Mouse (Mus musculus): ENCODE data around the gene Tmem132a. TPM values are rescaled to one million over a fixed set of nuclear protein-coding genes. Genes with fewer than 3 reads are reported as not detected.

Gene Tmem132a
- polyA plus RNA-seq, 1 experiment from 2014 or later = 36.7 TPM

DNA sequence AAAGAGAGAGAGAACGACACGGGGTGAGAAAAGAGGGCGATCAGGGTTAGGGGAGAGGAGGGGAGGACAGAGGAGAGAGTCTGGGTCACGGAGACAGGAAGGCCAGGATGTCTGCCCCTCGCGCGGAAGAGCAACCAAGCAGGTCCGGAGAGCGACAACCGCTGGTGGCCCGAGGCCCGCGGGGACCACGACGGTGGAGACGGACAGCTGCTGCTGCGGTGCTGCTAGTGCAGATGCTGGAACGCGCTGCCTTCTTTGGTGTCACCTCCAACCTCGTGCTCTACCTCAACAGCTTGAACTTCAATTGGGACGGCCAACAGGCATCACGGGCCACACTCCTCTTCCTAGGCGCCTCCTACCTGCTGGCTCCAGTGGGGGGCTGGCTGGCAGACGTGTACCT lies 26.8 kb downstream of the Tmem132a start:
- peaks cover 2% of the 10 kb centered on the region; the same call in 1 of the 2 replicates for H3K27me3 ChIP-seq (ENCODE audit: control insufficient read depth, insufficient read depth, low read length)
- H3K36me3 ChIP-seq (ENCODE audit: control insufficient read depth, insufficient read depth) = no peaks in the 10 kb centered on the region
- H3K4me2 ChIP-seq (ENCODE audit: low read depth, low read length) = peak overlapping the region; percentile 37
- H3K4me3 ChIP-seq (ENCODE audit: low read length) = peak overlapping the region; percentile 9
- H3K9me3 ChIP-seq (replicated peaks; ENCODE audit: control insufficient read depth, low read length) = no peaks in the 10 kb centered on the region
- WGBS = 39% methylated on average over 24 of the region's 24 CpGs
- peaks cover 4% of the 10 kb centered on the region; the same call in 1 of the 2 replicates for H3K4me1 ChIP-seq (ENCODE audit: control insufficient read depth, insufficient read depth, low read length)
- ATAC-seq (replicated peaks; ENCODE audit: extremely low read depth, insufficient read depth, low FRiP score) = no peak
- no peak overlapping the region for H3K27ac ChIP-seq (ENCODE audit: low read length)
- no peak overlapping the region for H3K9ac ChIP-seq (ENCODE audit: low read length)

DNA sequence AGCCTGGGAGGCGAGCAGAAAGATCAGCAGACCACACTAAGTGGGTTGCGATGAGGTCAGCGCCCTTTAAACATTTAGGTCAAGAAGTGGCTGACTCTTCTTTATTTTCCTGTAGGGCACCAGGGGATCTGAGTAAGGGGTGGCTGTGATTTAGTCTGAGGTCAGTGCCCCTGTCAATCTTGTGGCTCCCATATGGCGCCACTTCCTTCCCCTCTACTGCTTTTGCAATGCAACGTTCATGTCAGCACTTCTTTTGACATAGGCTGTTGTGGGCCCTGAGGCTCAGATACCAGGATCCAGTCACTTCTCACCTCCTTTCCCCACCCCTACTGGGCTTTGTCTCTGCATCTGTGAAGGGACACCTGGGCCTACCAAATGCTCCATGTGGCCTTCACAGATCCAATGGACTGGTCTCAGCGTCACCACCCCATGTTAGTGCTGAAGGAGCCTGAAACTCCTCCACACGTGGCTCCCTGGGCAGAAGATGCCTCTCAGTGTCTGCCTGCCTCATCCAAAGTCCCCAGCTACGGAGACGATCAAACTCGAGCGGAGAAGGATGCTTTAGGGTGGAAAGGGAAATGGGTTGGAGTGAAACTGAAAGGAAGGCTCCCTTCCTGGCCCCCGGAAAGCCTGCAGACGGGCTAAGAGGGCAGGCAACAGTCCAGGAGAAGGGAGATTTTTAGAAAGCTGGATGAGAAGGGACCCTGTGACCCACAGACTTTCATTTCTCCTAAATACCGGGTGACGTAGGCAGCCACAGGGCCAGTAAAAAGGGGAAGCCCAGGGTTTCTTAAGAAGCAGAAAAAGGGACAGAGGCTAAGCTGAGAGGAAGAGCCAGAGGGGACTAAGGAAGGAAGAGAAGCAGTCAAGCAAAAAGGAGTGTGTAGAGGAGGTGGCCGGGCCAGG lies 27.8 kb downstream of the Tmem132a start:
- Histone ChIP-seq H3K36me3 (ENCODE audit: control insufficient read depth, insufficient read depth) (no peaks in the 10 kb centered on the region), H3K9ac (ENCODE audit: low read length) (peak overlapping the region; percentile 32; the same call in 1 of the 2 replicates), H3K4me3 (ENCODE audit: low read length) (no peak overlapping the region), H3K27ac (ENCODE audit: low read length) (no peak overlapping the region), H3K9me3 (replicated peaks; ENCODE audit: control insufficient read depth, low read length) (no peaks in the 10 kb centered on the region), H3K4me2 (ENCODE audit: low read depth, low read length) (peak overlapping the region; percentile 39), H3K4me1 (ENCODE audit: control insufficient read depth, insufficient read depth, low read length) (no peaks in the 10 kb centered on the region; the same call in 1 of the 2 replicates), H3K27me3 (ENCODE audit: control insufficient read depth, insufficient read depth, low read length) (peaks cover 2% of the 10 kb centered on the region; the same call in 1 of the 2 replicates)
- WGBS = 51% methylated on average over 16 of the region's 16 CpGs
- ATAC-seq (replicated peaks; ENCODE audit: extremely low read depth, insufficient read depth, low FRiP score) = no peak

DNA sequence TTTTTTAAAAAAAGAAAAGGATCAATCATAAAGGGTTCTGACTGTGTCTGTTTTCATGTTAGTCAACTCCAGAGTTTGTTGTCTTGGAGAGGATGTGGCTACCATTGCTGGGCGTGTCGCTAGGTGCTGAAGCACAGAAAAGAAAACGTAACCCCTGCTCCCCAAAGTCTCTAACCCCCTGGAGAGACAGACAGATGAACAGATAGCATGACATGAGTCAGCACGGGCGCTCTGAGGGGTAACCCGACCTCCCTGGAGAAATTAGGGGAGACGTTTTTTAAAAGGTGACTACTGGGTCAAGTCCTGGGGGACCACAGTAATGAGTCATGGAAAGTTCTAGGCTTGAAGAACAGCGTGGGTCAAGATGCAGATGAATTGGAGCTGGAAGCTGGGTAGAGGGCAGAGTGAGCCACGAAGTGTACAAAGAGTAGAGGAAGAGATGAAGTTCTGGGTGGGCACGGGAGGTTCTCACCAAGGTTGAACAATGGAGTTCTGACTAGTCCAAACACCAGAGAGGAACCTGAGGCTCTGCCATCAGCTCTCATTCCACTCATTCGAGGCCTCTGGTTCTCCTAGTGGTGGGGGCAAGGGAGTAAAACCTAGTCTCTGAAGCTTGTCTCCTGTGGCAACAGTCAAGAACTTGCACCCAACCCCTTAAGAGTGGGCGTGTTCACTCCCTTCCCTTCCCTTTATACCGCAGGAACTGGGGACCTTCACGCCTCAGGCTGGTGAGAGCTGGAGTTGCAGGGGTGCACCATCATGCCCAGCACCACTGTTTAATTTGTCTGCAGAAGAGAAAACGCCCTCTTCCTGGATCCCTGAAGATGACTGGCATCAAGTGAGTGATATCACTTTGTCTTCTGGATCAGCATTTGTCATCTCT lies 30.5 kb downstream of the Tmem132a start, which contains the start of gene Slc15a3:
Slc15a3 (plus strand) TSS at position 718 of the 883 bp plus-strand sequence.
- Histone ChIP-seq H3K4me3 (ENCODE audit: low read length) (no peak within 1 kb of the TSS), H3K27me3 (ENCODE audit: control insufficient read depth, insufficient read depth, low read length) (peaks cover 2% of the 10 kb centered on the region; the same call in 1 of the 2 replicates), H3K4me1 (ENCODE audit: control insufficient read depth, insufficient read depth, low read length) (no peaks in the 10 kb centered on the region), H3K27ac (ENCODE audit: low read length) (no peak within 1 kb of the TSS), H3K9ac (ENCODE audit: low read length) (no peak within 1 kb of the TSS), H3K4me2 (ENCODE audit: low read depth, low read length) (no peak within 1 kb of the TSS), H3K36me3 (ENCODE audit: control insufficient read depth, insufficient read depth) (no peaks in the 10 kb centered on the region), H3K9me3 (replicated peaks; ENCODE audit: control insufficient read depth, low read length) (no peaks in the 10 kb centered on the region)
- 74% methylated on average over 15 of the region's 15 CpGs for WGBS
- ATAC-seq (replicated peaks; ENCODE audit: extremely low read depth, insufficient read depth, low FRiP score) = no peak

DNA sequence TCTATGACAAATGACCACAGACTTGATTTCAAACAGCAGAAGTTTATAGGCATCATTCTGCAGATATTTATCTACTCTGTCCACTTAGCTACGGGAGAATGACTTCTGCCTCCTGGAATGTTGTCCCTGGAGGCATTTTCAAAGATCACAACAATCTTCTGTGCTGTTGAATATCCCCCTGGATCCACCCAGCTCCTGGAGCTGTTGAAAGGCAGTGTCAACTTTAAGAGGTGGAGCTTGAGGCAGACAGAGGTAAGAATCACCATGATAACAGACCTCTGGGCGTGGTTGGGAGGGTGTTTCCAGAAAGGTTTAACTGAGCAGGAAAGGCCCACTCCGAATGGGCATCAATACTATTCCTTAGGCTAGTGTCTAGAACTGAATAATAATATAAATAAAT lies 34.1 kb downstream of the Tmem132a start:
- Histone ChIP-seq H3K27me3 (ENCODE audit: control insufficient read depth, insufficient read depth, low read length) (no peaks in the 10 kb centered on the region), H3K9ac (ENCODE audit: low read length) (no peak overlapping the region), H3K36me3 (ENCODE audit: control insufficient read depth, insufficient read depth) (no peaks in the 10 kb centered on the region), H3K4me1 (ENCODE audit: control insufficient read depth, insufficient read depth, low read length) (no peaks in the 10 kb centered on the region), H3K27ac (ENCODE audit: low read length) (no peak overlapping the region), H3K4me2 (ENCODE audit: low read depth, low read length) (no peak overlapping the region), H3K9me3 (replicated peaks; ENCODE audit: control insufficient read depth, low read length) (no peaks in the 10 kb centered on the region), H3K4me3 (ENCODE audit: low read length) (no peak overlapping the region)
- ATAC-seq (replicated peaks; ENCODE audit: extremely low read depth, insufficient read depth, low FRiP score) = no peak
- 39% methylated on average over 3 of the region's 3 CpGs for WGBS

DNA sequence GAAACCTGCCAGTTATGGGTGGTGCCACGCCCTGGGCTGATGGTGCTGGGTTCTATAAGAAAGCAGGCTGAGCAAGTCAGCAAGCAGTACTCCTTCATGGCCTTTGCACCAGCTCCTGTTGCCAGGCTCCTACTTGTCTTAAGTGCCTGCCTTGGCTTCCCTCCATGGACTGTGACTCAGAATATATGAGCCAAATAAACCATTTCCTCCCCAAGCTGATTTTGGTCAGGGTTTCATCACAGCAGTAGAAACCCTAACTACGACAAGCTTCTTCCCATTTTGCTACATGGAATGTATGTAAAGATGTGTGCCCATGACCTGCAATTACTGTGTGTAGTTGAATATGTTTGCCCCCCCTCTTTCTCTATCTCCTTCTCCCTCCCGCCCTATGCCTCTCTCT lies 36.1 kb downstream of the Tmem132a start:
- Histone ChIP-seq H3K27me3 (ENCODE audit: control insufficient read depth, insufficient read depth, low read length) (no peaks in the 10 kb centered on the region), H3K36me3 (ENCODE audit: control insufficient read depth, insufficient read depth) (no peaks in the 10 kb centered on the region), H3K4me1 (ENCODE audit: control insufficient read depth, insufficient read depth, low read length) (no peaks in the 10 kb centered on the region), H3K27ac (ENCODE audit: low read length) (no peak overlapping the region), H3K4me3 (ENCODE audit: low read length) (no peak overlapping the region), H3K9ac (ENCODE audit: low read length) (no peak overlapping the region), H3K9me3 (replicated peaks; ENCODE audit: control insufficient read depth, low read length) (no peaks in the 10 kb centered on the region), H3K4me2 (ENCODE audit: low read depth, low read length) (no peak overlapping the region)
- WGBS = 80% methylated on average over 3 of the region's 3 CpGs
- ATAC-seq (replicated peaks; ENCODE audit: extremely low read depth, insufficient read depth, low FRiP score) = no peak

DNA sequence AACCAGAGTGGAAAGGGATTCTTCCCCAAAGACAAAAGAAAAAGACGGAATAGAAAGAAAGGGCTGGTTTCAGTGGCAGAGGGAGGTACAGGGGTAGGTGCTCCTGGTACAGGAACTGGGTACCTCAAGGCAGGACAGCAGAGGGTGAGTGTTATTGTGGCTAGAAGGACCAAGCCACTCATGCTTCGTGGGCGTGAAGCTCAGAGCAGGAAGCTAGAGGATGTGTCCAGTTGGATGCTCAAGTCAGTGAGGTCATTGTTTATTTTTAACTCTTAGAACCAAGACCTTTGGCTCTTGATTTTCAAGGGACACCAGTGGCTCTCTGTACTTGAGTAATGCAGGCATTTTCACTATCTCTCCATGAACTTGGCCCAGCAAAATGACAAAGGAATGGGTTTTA lies 37.7 kb downstream of the Tmem132a start:
- H3K4me2 ChIP-seq (ENCODE audit: low read depth, low read length) = no peak overlapping the region
- no peak overlapping the region for H3K4me3 ChIP-seq (ENCODE audit: low read length)
- no peak overlapping the region for H3K27ac ChIP-seq (ENCODE audit: low read length)
- H3K36me3 ChIP-seq (ENCODE audit: control insufficient read depth, insufficient read depth) = no peaks in the 10 kb centered on the region
- no peak overlapping the region for H3K9ac ChIP-seq (ENCODE audit: low read length)
- no peaks in the 10 kb centered on the region for H3K9me3 ChIP-seq (replicated peaks; ENCODE audit: control insufficient read depth, low read length)
- no peaks in the 10 kb centered on the region for H3K4me1 ChIP-seq (ENCODE audit: control insufficient read depth, insufficient read depth, low read length)
- no peaks in the 10 kb centered on the region for H3K27me3 ChIP-seq (ENCODE audit: control insufficient read depth, insufficient read depth, low read length)
- WGBS = 61% methylated on average over 3 of the region's 3 CpGs
- no peak for ATAC-seq (replicated peaks; ENCODE audit: extremely low read depth, insufficient read depth, low FRiP score)

DNA sequence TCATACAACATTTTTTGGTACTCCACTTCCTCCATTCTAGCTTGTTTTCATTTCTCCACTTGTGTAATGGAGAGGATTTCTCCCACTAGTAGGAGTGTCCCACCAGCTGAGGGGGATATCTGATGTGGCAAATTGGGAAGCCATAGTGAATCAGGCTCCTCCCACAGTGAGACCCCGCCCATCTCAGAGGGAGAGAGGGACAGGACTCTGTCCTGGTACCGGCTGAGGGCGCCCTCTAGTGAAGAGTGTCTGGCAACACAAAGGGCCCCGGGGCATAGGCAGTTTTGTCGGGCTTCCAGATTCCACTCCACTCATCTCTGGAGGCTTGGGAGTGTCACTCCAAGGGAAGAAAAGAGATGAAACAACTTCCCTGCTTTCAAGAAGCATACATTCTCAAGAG lies 38.3 kb downstream of the Tmem132a start:
- Histone ChIP-seq H3K27ac (ENCODE audit: low read length) (no peak overlapping the region), H3K9ac (ENCODE audit: low read length) (no peak overlapping the region), H3K4me1 (ENCODE audit: control insufficient read depth, insufficient read depth, low read length) (no peaks in the 10 kb centered on the region), H3K36me3 (ENCODE audit: control insufficient read depth, insufficient read depth) (no peaks in the 10 kb centered on the region), H3K9me3 (replicated peaks; ENCODE audit: control insufficient read depth, low read length) (no peaks in the 10 kb centered on the region), H3K4me2 (ENCODE audit: low read depth, low read length) (no peak overlapping the region), H3K27me3 (ENCODE audit: control insufficient read depth, insufficient read depth, low read length) (no peaks in the 10 kb centered on the region), H3K4me3 (ENCODE audit: low read length) (no peak overlapping the region)
- ATAC-seq (replicated peaks; ENCODE audit: extremely low read depth, insufficient read depth, low FRiP score) = peak; percentile 62
- WGBS = 5% methylated on average over 5 of the region's 5 CpGs

DNA sequence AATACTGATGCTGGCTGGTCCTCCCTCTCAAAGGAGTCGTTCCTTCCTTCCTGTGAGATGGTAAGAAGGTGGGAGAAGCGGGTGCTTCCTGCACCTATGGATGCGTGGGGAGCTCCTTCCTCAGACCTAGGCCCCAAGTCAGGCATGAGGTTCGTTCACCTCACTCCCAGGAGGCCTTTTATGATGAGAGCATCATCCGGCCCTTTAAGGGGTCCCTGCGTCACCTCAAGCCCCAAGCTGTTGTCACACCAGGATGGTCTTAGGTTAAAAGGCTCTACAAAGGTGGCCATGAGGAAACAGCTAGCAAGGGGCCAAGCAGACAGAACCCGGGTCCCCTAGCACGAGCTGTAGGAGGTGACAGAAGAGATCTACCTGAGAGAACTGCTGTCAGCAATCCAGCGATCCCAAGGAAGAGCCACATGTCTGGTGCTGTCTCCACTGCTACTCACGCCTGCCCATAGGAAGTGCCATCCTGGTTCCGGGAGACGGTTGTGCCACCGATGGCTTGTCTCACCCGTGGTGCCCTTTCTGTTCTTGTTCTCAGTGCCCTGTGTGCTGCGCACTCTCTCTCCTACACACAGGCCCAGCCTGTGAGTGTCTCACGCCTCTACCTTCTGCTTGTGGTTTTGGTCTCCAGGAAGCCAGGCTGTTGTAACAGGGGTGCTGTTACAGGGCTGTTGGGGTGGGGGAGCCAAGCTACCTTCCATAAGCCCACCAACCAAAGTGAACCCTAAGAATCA lies 40.1 kb downstream of the Tmem132a start, which contains the start of gene Cd6:
Cd6 (minus strand) TSS at position 623 of the 740 bp plus-strand sequence.
- H3K9me3 ChIP-seq (replicated peaks; ENCODE audit: control insufficient read depth, low read length) = no peaks in the 10 kb centered on the region
- no peaks in the 10 kb centered on the region for H3K4me1 ChIP-seq (ENCODE audit: control insufficient read depth, insufficient read depth, low read length)
- no peak within 1 kb of the TSS for H3K4me3 ChIP-seq (ENCODE audit: low read length)
- H3K27me3 ChIP-seq (ENCODE audit: control insufficient read depth, insufficient read depth, low read length) = no peaks in the 10 kb centered on the region
- H3K27ac ChIP-seq (ENCODE audit: low read length) = no peak within 1 kb of the TSS
- H3K9ac ChIP-seq (ENCODE audit: low read length) = no peak within 1 kb of the TSS
- H3K36me3 ChIP-seq (ENCODE audit: control insufficient read depth, insufficient read depth) = no peaks in the 10 kb centered on the region
- no peak for ATAC-seq (replicated peaks; ENCODE audit: extremely low read depth, insufficient read depth, low FRiP score)
- WGBS = 82% methylated on average over 16 of the region's 16 CpGs
- H3K4me2 ChIP-seq (ENCODE audit: low read depth, low read length) = no peak within 1 kb of the TSS

Measured in heart, embryonic 16.5 days (tissue).